Mouse (Mus musculus) midbrain, embryonic 14.5 days (tissue): ENCODE measurements around the gene Mettl21c. TPM values are rescaled to one million over a fixed set of nuclear protein-coding genes. Genes with fewer than 3 reads are reported as not detected.
A peak's percentile ranks its signal among the peaks of the same experiment; 100 is the strongest.
"Not testable (repeated sequence)": the region's sequence is repeated elsewhere in the genome, so short reads cannot be mapped to it uniquely, and the experiment has no call there.

Experiments used
- ATAC-seq: fragments of 200-750 bp; cut with Nextera tagmentation; 2 replicates; pipeline ENCODE4 v1.8.0; 2017; ENCODE audit warnings: moderate number of reproducible peaks, moderate library complexity; ENCODE audit not compliant: low FRiP score, low TSS enrichment
- DNase-seq: peaks from one replicate; pipeline ENCODE4 v3.0.0-alpha.2; 2015
- H3K27ac ChIP-seq: fragments of 300-500 bp; sonication (generic); replicated peaks from 2 replicates; pipeline ENCODE4 v1.5.1; 2014; ENCODE audit warnings: mild to moderate bottlenecking, low read depth, low read length, moderate library complexity
- H3K27me3 ChIP-seq: fragments of 300-500 bp; sonication (generic); 2 replicates; pipeline ENCODE4 v1.6.1; 2014; ENCODE audit warnings: low read length, control low read depth, mixed read lengths; ENCODE audit not compliant: control insufficient read depth, insufficient read depth
- H3K36me3 ChIP-seq: fragments of 300-500 bp; sonication (generic); 2 replicates; pipeline ENCODE4 v1.6.1; 2014; ENCODE audit warnings: low read length, control low read depth; ENCODE audit not compliant: control insufficient read depth, insufficient read depth
- H3K4me1 ChIP-seq: fragments of 300-500 bp; sonication (generic); 2 replicates; pipeline ENCODE4 v1.6.1; 2014; ENCODE audit warnings: mild to moderate bottlenecking, antibody characterized with exemption, low read length, control low read depth; ENCODE audit not compliant: control insufficient read depth, insufficient read depth
- H3K4me2 ChIP-seq: fragments of 300-500 bp; sonication (generic); 2 replicates; pipeline ENCODE4 v1.6.1; 2014; ENCODE audit warnings: mild to moderate bottlenecking, low read length, moderate library complexity
- H3K4me3 ChIP-seq: fragments of 300-500 bp; sonication (generic); replicated peaks from 2 replicates; pipeline ENCODE4 v1.5.1; 2014; ENCODE audit warnings: low read depth, low read length
- H3K9ac ChIP-seq: fragments of 300-500 bp; sonication (generic); replicated peaks from 2 replicates; pipeline ENCODE4 v1.6.1; 2014; ENCODE audit warnings: mild to moderate bottlenecking, low read length, moderate library complexity
- H3K9me3 ChIP-seq: fragments of 300-500 bp; sonication (generic); 2 replicates; pipeline ENCODE4 v1.6.1; 2016; ENCODE audit warnings: low read length, control low read depth, mixed read lengths; ENCODE audit not compliant: control insufficient read depth
- WGBS: fragments of 180-500 bp; shearing (Covaris S2); extraction: QIAGEN DNeasy Blood & Tissue Kit; methylation state at CpG from one replicate; pipeline ENCODE4 v1.1.7; 2014; 5-methylcytosine and 5-hydroxymethylcytosine counted together
- polyA plus RNA-seq: library from polyadenylated mRNA; unstranded; fragments of >200 nt; fragmentation: Nextera tagmentation; extraction: Ambion mirVana; gene quantifications from 2 replicates; pipeline ENCODE4 v1.2.1, GENCODE M21; 2014

The Mettl21c gene
- 1.6 and 2.1 TPM in 2 replicates for polyA plus RNA-seq

- DNase-seq (no peak), ATAC-seq (no peak)
- no peak within 1 kb of the TSS for H3K27ac ChIP-seq
- H3K4me3 ChIP-seq, result no peak within 1 kb of the TSS
- H3K27me3 ChIP-seq, result no peaks in the 10 kb centered on the region
- H3K9ac ChIP-seq, result no peak within 1 kb of the TSS
- H3K4me1 ChIP-seq, result no peaks in the 10 kb centered on the region
- no peak within 1 kb of the TSS for H3K4me2 ChIP-seq
- H3K36me3 ChIP-seq, result no peaks in the 10 kb centered on the region
- H3K9me3 ChIP-seq, result no peaks in the 10 kb centered on the region
Observed at GRCm38 (mm10) chr1:44019934-44020333, at the start of gene Mettl21c. Gene Mettl21c, minus strand, starts transcription at chr1:44020034.

GRCm38 (mm10) chr1:44064625-44065024 is 44.8 kb upstream of the Mettl21c start:
- H3K27me3 ChIP-seq, result no peaks in the 10 kb centered on the region
- no peaks in the 10 kb centered on the region for H3K9me3 ChIP-seq
- ATAC-seq, result no peak
- no peak overlapping the region for H3K4me2 ChIP-seq
- no peaks in the 10 kb centered on the region for H3K4me1 ChIP-seq
- WGBS, result 0% methylated on average over 1 of the region's 1 CpGs
- peak; percentile 61 for DNase-seq
- no peaks in the 10 kb centered on the region for H3K36me3 ChIP-seq
- H3K4me3 ChIP-seq, result no peak overlapping the region
- H3K9ac ChIP-seq, result no peak overlapping the region
- no peak overlapping the region for H3K27ac ChIP-seq

GRCm38 (mm10) chr1:44063439-44063838 is 43.6 kb upstream of the Mettl21c start:
- Histone ChIP-seq H3K4me3 (no peak overlapping the region), H3K9me3 (no peaks in the 10 kb centered on the region), H3K27me3 (no peaks in the 10 kb centered on the region), H3K9ac (no peak overlapping the region), H3K4me1 (no peaks in the 10 kb centered on the region), H3K36me3 (no peaks in the 10 kb centered on the region), H3K27ac (no peak overlapping the region), H3K4me2 (no peak overlapping the region)
- DNase-seq, result no peak
- ATAC-seq, result no peak
- WGBS, result 96% methylated on average over 6 of the region's 6 CpGs

GRCm38 (mm10) chr1:44061836-44062235 is 42.0 kb upstream of the Mettl21c start, which contains the start of gene Gm8251:
Gene Gm8251, minus strand, starts transcription at chr1:44061936.
- no peak for ATAC-seq
- H3K36me3 ChIP-seq, result no peaks in the 10 kb centered on the region
- 94% methylated on average over 2 of the region's 2 CpGs for WGBS

GRCm38 (mm10) chr1:44057805-44058204 is 38.0 kb upstream of the Mettl21c start:
- no peak for DNase-seq
- Histone ChIP-seq H3K27ac (no peak overlapping the region), H3K27me3 (no peaks in the 10 kb centered on the region), H3K9ac (no peak overlapping the region), H3K4me2 (no peak overlapping the region), H3K9me3 (no peaks in the 10 kb centered on the region), H3K4me1 (no peaks in the 10 kb centered on the region), H3K36me3 (no peaks in the 10 kb centered on the region), H3K4me3 (no peak overlapping the region)
- 90% methylated on average over 3 of the region's 3 CpGs for WGBS
- ATAC-seq, result no peak

More at GRCm38 (mm10) chr1:44061836-44062235, 42.0 kb upstream of the Mettl21c start, which contains the start of gene Gm8251:
- no peaks in the 10 kb centered on the region for H3K4me1 ChIP-seq
- H3K9me3 ChIP-seq, result no peaks in the 10 kb centered on the region
- no peak for DNase-seq
- no peak within 1 kb of the TSS for H3K4me2 ChIP-seq
- no peaks in the 10 kb centered on the region for H3K27me3 ChIP-seq
- H3K9ac ChIP-seq, result no peak within 1 kb of the TSS
- H3K27ac ChIP-seq, result no peak within 1 kb of the TSS
- H3K4me3 ChIP-seq, result no peak within 1 kb of the TSS

GRCm38 (mm10) chr1:44046556-44046955 is 26.7 kb upstream of the Mettl21c start:
- ATAC-seq (no peak), DNase-seq (no peak)
- H3K4me3 ChIP-seq, result no peak overlapping the region
- WGBS, result 85% methylated on average over 2 of the region's 2 CpGs
- no peak overlapping the region for H3K9ac ChIP-seq
- H3K4me2 ChIP-seq, result no peak overlapping the region
- H3K4me1 ChIP-seq, result no peaks in the 10 kb centered on the region
- no peaks in the 10 kb centered on the region for H3K36me3 ChIP-seq
- no peaks in the 10 kb centered on the region for H3K9me3 ChIP-seq
- H3K27me3 ChIP-seq, result no peaks in the 10 kb centered on the region
- H3K27ac ChIP-seq, result no peak overlapping the region

- not testable (repeated sequence) for H3K4me3 ChIP-seq, H3K4me1 ChIP-seq, H3K27ac ChIP-seq, H3K9ac ChIP-seq, ATAC-seq, H3K9me3 ChIP-seq, H3K4me2 ChIP-seq, DNase-seq, H3K36me3 ChIP-seq, H3K27me3 ChIP-seq
- WGBS, result 84% methylated on average over 5 of the region's 5 CpGs
Observed at GRCm38 (mm10) chr1:44045689-44046088, 25.9 kb upstream of the Mettl21c start.

- Histone ChIP-seq H3K27me3 (no peaks in the 10 kb centered on the region), H3K36me3 (no peaks in the 10 kb centered on the region), H3K4me3 (peak overlapping the region; percentile 42), H3K9ac (peak overlapping the region; percentile 62), H3K27ac (no peak overlapping the region), H3K4me1 (no peaks in the 10 kb centered on the region), H3K4me2 (peak overlapping the region; percentile 81), H3K9me3 (no peaks in the 10 kb centered on the region)
- DNase-seq (no peak), ATAC-seq (peak; percentile 39)
- WGBS, result 4% methylated on average over 6 of the region's 6 CpGs
Observed at GRCm38 (mm10) chr1:44042555-44042915, 22.7 kb upstream of the Mettl21c start.

- Histone ChIP-seq H3K9me3 (no peaks in the 10 kb centered on the region), H3K9ac (peak overlapping the region; percentile 62), H3K27me3 (no peaks in the 10 kb centered on the region), H3K27ac (no peak overlapping the region), H3K4me3 (peak overlapping the region; percentile 42), H3K4me1 (no peaks in the 10 kb centered on the region), H3K36me3 (no peaks in the 10 kb centered on the region), H3K4me2 (peak overlapping the region; percentile 81)
- DNase-seq (peak; percentile 92), ATAC-seq (peak; percentile 75)
- 2% methylated on average over 17 of the region's 17 CpGs for WGBS
Observed at GRCm38 (mm10) chr1:44041797-44042554, 22.1 kb upstream of the Mettl21c start.
